Mouse (Mus musculus) cerebellum, adult 9-10 months (tissue): ENCODE data around the gene Foxa1.

ENCODE experiments used
- DNase-seq: peaks from one replicate; pipeline ENCODE4 v3.0.0; 2022

The Foxa1 gene

GRCm38 (mm10) chr12:57539551-57539985, 7.1 kb downstream of the Foxa1 start:
- DNase-seq: no peak

DNA sequence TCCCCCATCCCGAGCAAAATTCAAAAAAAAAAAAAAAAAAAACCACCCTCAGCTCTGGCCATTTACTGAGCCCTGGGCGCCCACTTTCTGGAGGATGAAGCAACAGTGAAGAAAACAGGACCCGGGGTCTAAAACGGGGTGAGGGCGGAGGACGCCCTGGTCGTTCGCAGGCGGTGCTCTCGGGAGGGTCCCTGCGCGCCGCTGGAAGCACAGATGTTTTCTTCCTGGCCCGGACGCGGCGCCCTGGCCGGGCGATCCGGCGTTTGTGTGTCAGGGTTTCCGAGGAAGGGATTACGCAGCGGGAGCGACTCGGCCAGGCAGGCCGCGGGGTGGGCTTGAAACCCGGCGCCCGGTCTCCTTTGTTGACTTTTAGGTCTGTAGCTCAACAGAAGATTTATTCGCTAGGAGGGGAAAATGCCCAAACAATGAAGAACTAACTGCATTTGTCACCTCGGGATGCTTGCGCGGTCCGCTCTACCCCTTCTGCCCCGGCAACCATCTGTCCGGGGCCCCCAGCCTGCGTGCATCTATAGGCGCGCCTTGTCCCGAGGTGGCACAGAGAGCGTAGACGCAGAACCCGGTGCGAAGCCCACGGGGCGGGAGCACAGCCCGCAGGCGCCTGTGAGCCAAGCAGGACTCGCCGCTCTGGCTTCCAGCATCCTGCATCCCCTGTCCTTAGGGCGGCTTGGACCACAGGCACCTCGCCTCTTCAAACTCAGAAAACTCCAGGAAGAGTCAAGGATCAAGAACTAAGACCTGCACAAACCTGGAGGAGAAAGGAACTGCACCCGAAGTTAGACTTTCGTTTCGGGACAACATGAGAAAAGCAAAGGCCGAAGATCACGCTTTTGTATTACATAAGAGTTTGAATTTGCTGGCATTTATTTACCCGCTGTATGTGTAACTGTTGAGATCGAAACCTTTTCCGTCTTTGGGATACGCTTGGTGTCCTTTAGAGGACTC, 7.8 kb downstream of the Foxa1 start:
- DNase-seq: no peak

GRCm38 (mm10) chr12:57537791-57538587, 8.7 kb downstream of the Foxa1 start:
- no peak for DNase-seq

GRCm38 (mm10) chr12:57536909-57537670, 9.6 kb downstream of the Foxa1 start:
- no peak for DNase-seq

DNA sequence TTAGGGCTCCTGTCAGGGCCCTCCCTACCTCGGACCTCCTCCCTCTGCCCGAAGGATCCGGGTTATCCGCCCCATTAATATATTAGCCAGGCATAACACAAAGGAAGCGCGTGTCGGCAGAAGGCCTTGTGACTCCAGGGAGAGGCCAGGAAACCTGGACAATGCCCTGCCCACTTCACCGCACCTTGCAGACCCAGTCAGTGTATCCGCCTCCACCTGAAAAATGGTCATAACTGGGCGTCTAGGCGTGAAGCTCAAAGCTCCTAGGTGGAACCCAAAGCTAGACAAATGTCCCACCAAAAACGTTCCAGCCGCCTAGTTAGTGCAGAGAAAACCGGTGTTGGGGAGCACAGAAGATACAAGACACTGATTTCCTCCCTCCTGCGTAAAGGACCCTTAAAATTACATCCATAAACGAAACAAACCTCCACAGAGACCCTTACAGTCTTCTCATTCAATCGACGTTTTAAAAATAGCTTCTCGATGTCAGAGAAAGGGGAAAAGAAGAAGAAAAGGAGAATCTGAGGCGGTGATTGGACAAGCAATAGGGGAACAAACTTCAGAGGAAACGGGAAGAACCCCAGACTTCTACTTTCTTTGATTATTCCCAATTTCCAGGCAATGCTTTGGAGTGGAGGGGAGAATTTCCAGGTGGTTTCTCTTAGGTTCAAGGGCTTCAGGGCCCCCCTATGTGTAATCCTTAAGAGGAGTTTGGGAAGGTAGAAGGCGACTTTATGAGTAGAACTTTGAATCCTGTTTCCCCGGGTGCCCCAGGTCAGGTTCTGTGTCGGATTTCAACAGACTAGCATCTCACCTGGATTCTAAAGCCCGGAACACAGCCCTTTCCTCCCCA, 10.4 kb downstream of the Foxa1 start:
- no peak for DNase-seq

DNA sequence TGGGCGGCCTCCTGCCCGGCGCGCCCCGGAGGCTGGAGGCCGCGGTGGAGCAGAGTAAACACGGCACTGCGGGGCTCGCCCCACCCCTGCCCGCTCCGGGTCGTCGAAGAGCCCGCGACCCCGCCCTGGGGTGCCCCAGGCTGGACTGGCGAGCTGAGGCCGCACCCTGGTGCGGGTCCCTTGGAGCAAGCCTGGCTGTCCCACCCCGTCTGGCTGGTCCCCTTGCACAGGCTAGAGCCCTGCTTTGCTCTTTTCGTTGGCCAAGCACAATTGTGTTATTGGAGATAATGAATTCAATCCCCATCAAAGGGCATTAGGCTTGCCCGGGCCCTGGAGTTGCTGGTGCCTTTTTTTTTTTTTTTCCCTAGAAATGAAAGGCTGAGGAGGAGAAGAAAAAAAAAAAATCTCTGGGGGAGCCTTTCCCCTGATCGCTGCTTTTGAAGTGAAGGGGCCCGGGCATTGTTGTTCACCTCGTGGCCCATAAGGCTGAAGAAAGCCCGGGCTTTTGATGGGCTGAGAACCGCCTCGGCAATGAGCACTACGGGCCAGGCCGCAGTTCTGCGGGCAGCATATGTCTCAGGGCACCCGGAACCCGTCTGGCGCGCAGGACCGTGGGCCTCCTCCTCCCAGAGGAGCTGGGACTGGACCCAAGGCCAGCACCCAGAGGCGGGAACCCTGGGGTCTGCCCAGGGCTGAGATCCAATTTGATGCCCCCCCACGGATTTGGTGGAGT, 11.7 kb downstream of the Foxa1 start:
- no peak for DNase-seq

DNA sequence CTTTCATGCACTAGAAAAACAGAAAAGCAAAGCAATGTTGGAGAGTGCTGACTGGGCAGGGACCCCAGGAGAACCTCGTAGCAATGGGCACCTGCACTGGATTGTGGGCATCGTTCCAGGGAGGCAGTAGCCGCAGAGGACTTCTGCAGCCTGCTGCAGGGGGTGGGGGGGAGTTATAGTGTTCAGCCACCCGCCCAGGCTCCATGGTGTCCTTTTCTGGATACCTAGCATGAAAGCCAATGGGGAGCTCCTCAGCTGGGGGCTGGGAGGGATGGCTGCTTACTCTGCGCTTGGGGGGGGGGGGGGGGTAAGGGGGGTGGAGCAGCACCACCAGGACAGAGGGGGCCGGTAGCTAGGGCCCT, 12.2 kb downstream of the Foxa1 start:
- no peak for DNase-seq

GRCm38 (mm10) chr12:57530474-57530873, 16.2 kb downstream of the Foxa1 start:
- no peak for DNase-seq

DNA sequence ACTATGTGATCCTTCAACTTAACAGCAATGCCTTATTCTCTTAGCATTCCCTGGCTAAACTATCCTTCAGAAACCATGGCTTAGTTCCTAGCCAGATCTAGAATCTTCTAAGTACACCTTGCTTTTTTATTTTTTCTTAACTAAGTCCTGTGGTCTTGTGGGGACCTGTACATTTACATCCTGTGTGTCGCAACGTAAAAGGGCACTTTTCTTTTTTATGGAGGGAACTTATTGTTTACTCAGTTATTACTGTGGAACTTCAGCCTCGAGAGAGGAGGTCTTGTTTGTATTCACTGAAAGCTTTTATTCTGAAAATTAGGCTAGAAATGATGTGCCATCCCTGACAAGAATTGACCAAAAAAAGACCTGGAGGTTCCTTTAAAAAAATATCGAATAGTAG, 18.4 kb downstream of the Foxa1 start:
- DNase-seq: no peak

- no peak for DNase-seq
These were observed 30.9 kb downstream of the Foxa1 start for GRCm38 (mm10) chr12:57515702-57516377.

- DNase-seq: no peak
These were observed 32.2 kb downstream of the Foxa1 start for GRCm38 (mm10) chr12:57514552-57514951.

DNA sequence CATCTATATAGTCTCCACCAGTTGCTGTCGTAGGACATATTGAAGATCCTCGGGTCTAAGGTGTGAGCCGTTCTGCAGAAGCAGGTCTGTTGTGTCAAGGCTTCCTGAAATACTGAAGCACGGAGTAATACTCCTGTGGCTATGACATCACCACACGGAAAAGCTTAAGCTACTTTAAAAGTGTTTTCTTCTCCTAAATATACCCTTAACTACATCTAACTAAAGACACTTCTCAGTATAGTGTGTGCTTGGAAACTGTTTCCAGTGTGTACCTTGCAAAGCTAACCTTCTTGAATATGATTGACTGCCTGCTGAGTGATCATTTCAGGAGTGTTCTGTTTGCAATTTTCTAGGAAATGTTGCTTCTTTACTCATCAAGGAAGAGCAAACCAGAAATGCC, 35.2 kb downstream of the Foxa1 start:
- no peak for DNase-seq

DNA sequence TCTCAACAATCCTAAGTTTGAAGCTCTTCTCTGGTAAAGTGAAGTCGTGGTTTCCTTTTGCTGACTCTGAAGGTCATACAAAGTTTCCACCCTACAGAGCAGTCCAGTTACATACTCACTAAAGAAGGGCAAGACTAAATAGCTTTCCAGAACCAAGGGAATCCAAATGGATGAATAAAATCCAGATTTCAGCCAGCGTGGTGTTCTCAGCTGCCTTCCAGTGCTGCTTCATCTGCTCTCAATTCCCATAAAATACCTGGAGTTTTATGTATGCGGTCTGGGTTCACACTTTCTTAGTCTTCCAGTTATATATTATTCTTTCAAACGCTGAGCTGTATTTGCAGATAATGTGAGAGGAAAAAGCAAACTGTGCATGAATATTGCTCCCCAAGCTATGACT, 35.6 kb downstream of the Foxa1 start:
- no peak for DNase-seq

GRCm38 (mm10) chr12:57509726-57510125, 37.0 kb downstream of the Foxa1 start:
- no peak for DNase-seq

- no peak for DNase-seq
These were observed 37.8 kb downstream of the Foxa1 start for GRCm38 (mm10) chr12:57508938-57509337.

DNA sequence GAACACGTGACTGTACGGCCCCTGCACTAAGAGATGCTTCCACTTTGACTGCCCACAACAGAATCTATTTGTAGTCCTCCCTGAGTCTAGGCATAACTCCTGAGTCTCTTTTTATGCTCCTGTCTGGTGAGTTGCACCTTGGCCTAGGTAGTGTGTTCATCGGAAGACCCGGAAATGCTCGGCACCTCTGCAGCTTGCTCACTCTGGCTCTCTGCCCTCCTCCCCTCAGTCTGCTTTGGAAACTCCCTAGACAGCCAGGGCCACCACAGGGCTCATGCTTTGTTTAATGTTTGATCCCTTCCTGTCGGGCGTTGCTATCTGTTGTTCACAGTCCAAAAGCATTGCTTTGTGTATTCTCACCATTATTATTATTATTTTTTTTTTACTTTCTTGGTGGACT, 41.4 kb downstream of the Foxa1 start:
- DNase-seq: no peak

- DNase-seq: no peak
These were observed 46.5 kb downstream of the Foxa1 start for GRCm38 (mm10) chr12:57500246-57500645.

DNA sequence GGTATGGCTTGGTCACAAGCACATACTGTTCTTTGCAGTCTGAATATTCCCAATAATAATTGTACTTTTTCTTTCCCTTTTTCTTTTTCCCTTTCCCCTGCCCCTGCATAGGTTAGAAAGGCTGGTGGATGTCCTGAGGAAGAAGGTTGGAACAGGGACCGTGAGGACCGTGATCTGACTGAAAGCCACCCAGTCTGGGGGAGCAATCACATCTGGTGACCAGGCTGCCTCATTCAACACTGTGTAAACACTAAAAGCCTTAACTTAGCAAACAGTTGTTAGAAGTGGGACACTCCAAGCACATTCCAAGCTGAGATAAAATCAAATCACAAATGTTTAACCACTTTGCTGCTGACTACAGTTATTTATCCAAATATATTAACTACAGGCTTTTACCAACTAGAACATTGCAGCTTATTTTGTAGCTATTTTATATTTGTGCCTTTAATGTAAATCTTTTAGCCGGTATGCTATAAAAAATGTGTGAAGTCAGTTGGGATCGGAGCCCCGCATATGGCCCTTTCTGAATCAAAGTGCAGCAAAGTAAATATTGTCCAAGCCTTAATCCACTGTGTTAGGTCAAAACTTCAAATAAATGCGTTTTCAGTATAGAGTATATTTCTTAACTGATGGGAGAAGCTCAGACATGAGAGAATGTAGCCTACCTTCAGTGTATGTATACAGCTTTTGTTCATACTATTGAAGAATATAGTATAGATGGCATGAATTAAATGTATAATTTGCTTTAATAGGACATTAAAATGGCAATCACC, 50.2 kb downstream of the Foxa1 start:
- no peak for DNase-seq
